Mouse (Mus musculus) liver, adult (tissue): ENCODE data around the gene B4gat1.

ENCODE experiments used
- GATA4 ChIP-seq: IDR thresholded peaks from 2 replicates; pipeline ENCODE4 v1.6.1; 2014; ENCODE audit warnings: mild to moderate bottlenecking, low read length; ENCODE audit not compliant: insufficient replicate concordance

Gene B4gat1

GRCm38 (mm10) chr19:5083961-5084833, 45.6 kb downstream of the B4gat1 start:
- TF ChIP-seq GATA4: no peak

- TF ChIP-seq GATA4: no peak
Measured at GRCm38 (mm10) chr19:5084834-5085144, 46.2 kb downstream of the B4gat1 start.

- no peak for TF ChIP-seq GATA4
Measured at GRCm38 (mm10) chr19:5085145-5085863, 46.7 kb downstream of the B4gat1 start, which contains the start of gene Tmem151a. TSS of gene Tmem151a (minus strand) at chr19:5085531.

- TF ChIP-seq GATA4: no peak; the same call in 1 of the 2 replicates
Measured at GRCm38 (mm10) chr19:5087884-5088728, 49.5 kb downstream of the B4gat1 start, which contains the start of gene Yif1a. TSS of gene Yif1a (plus strand) at chr19:5088538.

- TF ChIP-seq GATA4: no peak
Measured at GRCm38 (mm10) chr19:5089324-5089723, 50.7 kb downstream of the B4gat1 start.
